Mouse (Mus musculus): ENCODE measurements at regions not wholly inside any gene's neighbourhood (a gene's known extent, or its start where the extent isn't known, plus 50 kb on each side); places are given as distances from the start of the nearest gene placed in this dataset.
A peak's percentile ranks its signal among the peaks of the same experiment; 100 is the strongest.
"Not testable (repeated sequence)": the region's sequence is repeated elsewhere in the genome, so short reads cannot be mapped to it uniquely, and the experiment has no call there.

- peak; percentile 44 for DNase-seq
Measured at GRCm38 (mm10) chr1:189584831-189585230, 103.1 kb downstream of the Cenpf start.

GRCm38 (mm10) chr1:189581427-189581826 is 106.5 kb downstream of the Cenpf start:
- DNase-seq, result no peak

GRCm38 (mm10) chr1:189579358-189579757 is 108.5 kb downstream of the Cenpf start:
- DNase-seq, result peak; percentile 19

GRCm38 (mm10) chr1:189576311-189577002 is 111.4 kb downstream of the Cenpf start:
- DNase-seq, result no peak

- DNase-seq, result no peak
Measured at GRCm38 (mm10) chr1:189575525-189576240, 112.2 kb downstream of the Cenpf start.

- no peak for DNase-seq
Measured at GRCm38 (mm10) chr1:189566491-189566890, 121.4 kb downstream of the Cenpf start.

GRCm38 (mm10) chr1:189561831-189562230 is 126.1 kb downstream of the Cenpf start:
- no peak for DNase-seq

- DNase-seq, result no peak
Measured at GRCm38 (mm10) chr1:189560576-189560975, 127.3 kb downstream of the Cenpf start.

GRCm38 (mm10) chr1:189550851-189551250 is 137.0 kb downstream of the Cenpf start:
- DNase-seq, result no peak

- no peak for DNase-seq
Measured at GRCm38 (mm10) chr1:189532834-189533233, 130.8 kb upstream of the Kcnk2 start.

- DNase-seq, result no peak
Measured at GRCm38 (mm10) chr1:189526329-189526728, 124.3 kb upstream of the Kcnk2 start.

- DNase-seq, result no peak
Measured at GRCm38 (mm10) chr1:189515476-189515875, 113.4 kb upstream of the Kcnk2 start.

- DNase-seq, result no peak
Measured at GRCm38 (mm10) chr1:189513358-189513757, 111.3 kb upstream of the Kcnk2 start.

- DNase-seq, result not testable (repeated sequence)
Measured at GRCm38 (mm10) chr1:189507301-189507700, 105.2 kb upstream of the Kcnk2 start.

GRCm38 (mm10) chr1:189499703-189500102 is 97.6 kb upstream of the Kcnk2 start:
- no peak for DNase-seq

GRCm38 (mm10) chr1:189499141-189499540 is 97.1 kb upstream of the Kcnk2 start:
- DNase-seq, result no peak

- no peak for DNase-seq
Measured at GRCm38 (mm10) chr1:189497031-189497430, 95.0 kb upstream of the Kcnk2 start.

- no peak for DNase-seq
Measured at GRCm38 (mm10) chr1:189495386-189496150, 93.5 kb upstream of the Kcnk2 start.

GRCm38 (mm10) chr1:189494896-189495295 is 92.8 kb upstream of the Kcnk2 start:
- DNase-seq, result no peak

GRCm38 (mm10) chr1:189485336-189485735 is 83.3 kb upstream of the Kcnk2 start:
- DNase-seq, result no peak

GRCm38 (mm10) chr1:189483331-189483730 is 81.3 kb upstream of the Kcnk2 start:
- DNase-seq, result no peak

GRCm38 (mm10) chr1:189478051-189478450 is 76.0 kb upstream of the Kcnk2 start:
- no peak for DNase-seq

- DNase-seq, result no peak
Measured at GRCm38 (mm10) chr1:189476796-189477195, 74.7 kb upstream of the Kcnk2 start.
